Mouse (Mus musculus): ENCODE data around the gene Parp8.

DNA sequence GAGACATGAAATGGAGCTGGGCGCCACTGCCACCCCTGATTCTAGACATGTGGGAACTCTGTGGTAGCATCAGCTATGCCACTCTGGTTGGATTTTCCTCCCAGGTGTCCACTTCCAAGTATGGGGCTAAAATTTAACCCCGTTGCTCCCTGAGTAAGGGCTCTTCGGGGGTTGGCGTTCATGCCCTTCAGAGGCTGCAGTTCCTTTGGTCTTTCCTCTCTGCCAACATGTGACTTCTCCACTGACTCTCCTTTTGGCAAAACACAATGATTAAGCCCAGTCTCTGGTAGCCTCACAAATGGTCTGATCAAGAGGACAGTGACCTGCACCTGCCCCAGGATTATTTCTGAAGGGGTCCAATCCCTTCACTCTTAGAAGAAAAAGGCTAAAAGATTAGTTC is 56.4 kb downstream of the Parp8 start:
- TF ChIP-seq GATA1 (IDR thresholded peaks at IDR 0.05; ENCODE audit: borderline replicate concordance, low read length) = no peak
- no peak for TF ChIP-seq CTCF (IDR thresholded peaks at IDR 0.05; ENCODE audit: low read depth, low read length)
- no peak for TF ChIP-seq TAL1 (conservative IDR thresholded peaks at IDR 0.05; ENCODE audit: low read depth, low read length)
